Mouse (Mus musculus) ES-Bruce4 (cell line): Measurements from ENCODE around the gene Arhgap40. TPM values are rescaled to one million over a fixed set of nuclear protein-coding genes. Genes with fewer than 3 reads are reported as not detected.

ENCODE experiments used
- H3K27ac ChIP-seq: 2 replicates; pipeline ENCODE4 v1.5.1; 2012; ENCODE audit warnings: low read length, inconsistent platforms; ENCODE audit not compliant: insufficient read depth
- H3K27me3 ChIP-seq: 2 replicates; pipeline ENCODE4 v1.6.1; 2012; ENCODE audit warnings: mild to moderate bottlenecking, low read length, inconsistent platforms; ENCODE audit not compliant: control insufficient read depth, poor library complexity, insufficient read depth, severe bottlenecking
- H3K36me3 ChIP-seq: 2 replicates; pipeline ENCODE4 v1.6.1; 2012; ENCODE audit warnings: inconsistent platforms, mild to moderate bottlenecking, low read length, moderate library complexity; ENCODE audit not compliant: control insufficient read depth, poor library complexity, insufficient read depth, severe bottlenecking
- H3K4me1 ChIP-seq: one replicate; pipeline ENCODE4 v1.8.1; 2011; ENCODE audit warnings: low read length; ENCODE audit not compliant: control insufficient read depth, insufficient read depth
- H3K4me3 ChIP-seq: 2 replicates; pipeline ENCODE4 v1.5.1; 2011; ENCODE audit warnings: low read depth, mild to moderate bottlenecking, low read length
- H3K9ac ChIP-seq: 2 replicates; pipeline ENCODE4 v1.6.1; 2012; ENCODE audit warnings: low read depth, mild to moderate bottlenecking, inconsistent platforms; ENCODE audit not compliant: poor library complexity, severe bottlenecking
- H3K9me3 ChIP-seq: replicated peaks from 2 replicates; pipeline ENCODE4 v1.6.1; 2012; ENCODE audit warnings: mild to moderate bottlenecking, low read length, inconsistent platforms; ENCODE audit not compliant: control insufficient read depth, poor library complexity, insufficient read depth, severe bottlenecking
- CTCF ChIP-seq: IDR thresholded peaks from one replicate; pipeline ENCODE4 v1.8.1; 2011; ENCODE audit warnings: low read depth, low read length
- EP300 ChIP-seq: IDR thresholded peaks from 2 replicates; pipeline ENCODE4 v1.6.1; 2011; ENCODE audit warnings: low read depth, low read length; ENCODE audit not compliant: insufficient read depth
- POLR2A ChIP-seq: IDR thresholded peaks from one replicate; pipeline ENCODE4 v1.8.1; 2011; ENCODE audit warnings: low read length; ENCODE audit not compliant: insufficient read depth
- polyA plus RNA-seq: library from polyadenylated mRNA; stranded (reverse); fragments of >200 nt; gene quantifications from 2 replicates; pipeline ENCODE4 v1.2.4, GENCODE M21; 2011; ENCODE audit warnings: low read depth; ENCODE audit not compliant: missing spikeins, insufficient read depth, insufficient read length

The Arhgap40 gene
- polyA plus RNA-seq, 1 experiment = not detected

DNA sequence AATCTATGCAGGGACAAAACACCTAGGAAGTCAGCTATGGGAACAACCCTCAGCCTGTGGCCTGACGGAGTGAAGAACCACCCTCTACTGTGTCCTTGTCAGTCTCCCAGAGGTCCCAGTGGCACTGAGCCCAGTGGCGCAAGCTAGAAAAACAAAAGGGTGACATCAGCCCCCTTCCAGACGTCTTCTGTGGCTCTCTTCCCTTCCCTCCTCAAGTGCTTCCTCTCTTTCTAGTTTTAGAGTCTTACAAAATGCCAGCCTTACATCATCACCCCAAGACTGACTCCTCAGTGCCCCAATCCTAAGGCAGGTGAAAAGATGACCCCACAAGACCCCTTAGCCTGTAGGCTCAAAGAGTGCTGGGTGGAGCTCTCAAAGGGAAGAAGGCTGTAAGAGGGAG is 77.9 kb downstream of the Arhgap40 start:
- H3K9me3 ChIP-seq = no peaks in the 10 kb centered on the region
- H3K27me3 ChIP-seq = no peaks in the 10 kb centered on the region; the same call in 1 of the 2 replicates
- H3K4me1 ChIP-seq = no peaks in the 10 kb centered on the region
- H3K4me3 ChIP-seq = no peak overlapping the region
- H3K36me3 ChIP-seq = no peaks in the 10 kb centered on the region
- H3K27ac ChIP-seq = no peak overlapping the region
- no peak for TF ChIP-seq CTCF
- TF ChIP-seq EP300 = no peak
- no peak for TF ChIP-seq POLR2A
- no peak overlapping the region for H3K9ac ChIP-seq

DNA sequence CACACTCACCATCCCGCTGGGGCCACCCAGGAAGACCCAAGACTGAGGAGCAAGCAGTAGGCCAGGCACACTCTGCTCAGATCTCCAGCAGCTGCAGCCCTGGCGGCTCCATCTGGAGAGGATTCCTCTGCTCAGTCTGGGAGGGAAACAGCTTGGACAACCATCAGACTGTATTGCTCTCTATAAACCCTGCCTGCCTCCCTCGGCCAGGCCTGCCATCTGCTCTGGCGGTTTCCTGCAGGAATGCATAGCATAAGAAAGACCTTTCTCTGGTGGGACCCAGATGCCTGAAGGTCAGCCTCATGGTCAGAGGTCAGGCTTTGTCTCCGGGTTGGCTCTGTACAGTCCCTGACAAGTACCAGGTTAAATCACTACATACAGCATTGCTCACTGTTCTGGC is 78.7 kb downstream of the Arhgap40 start:
- H3K9me3 ChIP-seq = no peaks in the 10 kb centered on the region
- no peaks in the 10 kb centered on the region; the same call in 1 of the 2 replicates for H3K27me3 ChIP-seq
- no peak overlapping the region for H3K9ac ChIP-seq
- H3K4me1 ChIP-seq = no peaks in the 10 kb centered on the region
- no peak overlapping the region for H3K27ac ChIP-seq
- TF ChIP-seq EP300 = peak; percentile 59
- no peak for TF ChIP-seq CTCF
- H3K4me3 ChIP-seq = no peak overlapping the region
- no peaks in the 10 kb centered on the region for H3K36me3 ChIP-seq

DNA sequence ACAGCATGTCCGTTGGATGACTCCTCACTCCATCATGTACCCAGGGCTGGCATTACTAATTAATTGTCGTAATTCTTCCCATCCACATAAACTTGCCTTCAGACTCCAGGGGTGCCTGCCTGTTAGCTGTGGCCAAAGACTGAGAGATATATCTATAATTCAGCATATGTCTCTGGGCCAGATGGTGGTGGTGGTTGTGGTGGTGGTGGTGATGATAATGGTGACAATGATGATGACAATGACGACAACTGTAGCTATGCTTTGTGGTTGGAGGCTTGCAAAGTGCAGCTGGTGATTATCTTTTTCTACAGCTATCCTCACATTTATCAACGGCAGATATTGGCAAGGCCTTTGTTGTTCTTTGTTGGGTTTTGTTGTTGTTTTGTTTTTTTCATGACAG is 80.8 kb downstream of the Arhgap40 start:
- Histone ChIP-seq H3K9ac (no peak overlapping the region), H3K27me3 (no peaks in the 10 kb centered on the region), H3K4me3 (no peak overlapping the region), H3K9me3 (no peaks in the 10 kb centered on the region), H3K36me3 (no peaks in the 10 kb centered on the region), H3K4me1 (no peaks in the 10 kb centered on the region), H3K27ac (no peak overlapping the region)
- TF ChIP-seq POLR2A (no peak), CTCF (no peak), EP300 (no peak)

DNA sequence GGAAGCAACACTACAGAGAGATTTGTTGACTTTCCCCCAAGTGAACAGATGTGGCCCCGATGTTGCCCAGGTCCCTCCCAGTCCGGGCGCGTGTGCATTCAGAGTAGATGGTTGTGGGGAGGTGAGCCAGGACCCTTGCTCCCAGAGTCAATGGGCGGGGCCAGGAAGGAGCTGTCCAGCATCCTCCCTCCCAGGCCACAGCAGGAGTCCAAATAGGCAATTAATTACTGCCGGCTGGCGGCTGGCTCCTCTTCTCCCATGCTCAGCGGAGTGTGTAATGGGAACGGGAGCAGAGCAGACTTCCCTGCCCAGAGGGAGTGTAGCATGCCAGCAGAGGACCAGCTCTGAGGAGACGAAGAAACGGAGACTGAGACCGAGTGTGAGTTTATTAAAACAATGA is 82.5 kb downstream of the Arhgap40 start:
- no peaks in the 10 kb centered on the region for H3K36me3 ChIP-seq
- no peak overlapping the region for H3K4me3 ChIP-seq
- H3K9ac ChIP-seq = no peak overlapping the region
- no peak for TF ChIP-seq CTCF
- peak; percentile 50; the same call in 1 of the 2 replicates for TF ChIP-seq EP300
- H3K27me3 ChIP-seq = no peaks in the 10 kb centered on the region
- no peaks in the 10 kb centered on the region for H3K9me3 ChIP-seq
- no peak overlapping the region for H3K27ac ChIP-seq
- H3K4me1 ChIP-seq = no peaks in the 10 kb centered on the region

DNA sequence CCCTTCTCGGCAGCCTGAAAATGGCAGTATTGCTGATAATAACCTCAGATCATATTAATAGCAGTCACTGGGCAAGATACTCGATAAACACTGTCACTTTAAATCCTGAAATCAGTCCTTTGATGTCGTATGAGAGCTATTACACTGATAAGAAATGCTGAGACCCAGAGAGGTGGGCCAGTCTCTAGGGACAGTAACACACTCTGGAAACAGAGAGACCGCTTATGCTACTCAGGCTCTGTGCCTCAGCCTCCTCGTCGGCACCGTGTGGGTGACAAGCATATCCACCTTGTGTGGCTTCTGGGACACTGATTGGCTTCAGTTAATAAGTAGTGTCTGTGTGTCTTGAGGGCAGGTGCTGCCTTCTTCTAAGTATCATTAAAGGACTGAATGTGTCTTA is 83.0 kb downstream of the Arhgap40 start:
- no peaks in the 10 kb centered on the region for H3K4me1 ChIP-seq
- H3K36me3 ChIP-seq = no peaks in the 10 kb centered on the region
- no peaks in the 10 kb centered on the region for H3K9me3 ChIP-seq
- no peak for TF ChIP-seq POLR2A
- TF ChIP-seq CTCF = no peak
- no peak for TF ChIP-seq EP300
- H3K4me3 ChIP-seq = no peak overlapping the region
- no peak overlapping the region for H3K9ac ChIP-seq
- H3K27ac ChIP-seq = no peak overlapping the region
- no peaks in the 10 kb centered on the region for H3K27me3 ChIP-seq

DNA sequence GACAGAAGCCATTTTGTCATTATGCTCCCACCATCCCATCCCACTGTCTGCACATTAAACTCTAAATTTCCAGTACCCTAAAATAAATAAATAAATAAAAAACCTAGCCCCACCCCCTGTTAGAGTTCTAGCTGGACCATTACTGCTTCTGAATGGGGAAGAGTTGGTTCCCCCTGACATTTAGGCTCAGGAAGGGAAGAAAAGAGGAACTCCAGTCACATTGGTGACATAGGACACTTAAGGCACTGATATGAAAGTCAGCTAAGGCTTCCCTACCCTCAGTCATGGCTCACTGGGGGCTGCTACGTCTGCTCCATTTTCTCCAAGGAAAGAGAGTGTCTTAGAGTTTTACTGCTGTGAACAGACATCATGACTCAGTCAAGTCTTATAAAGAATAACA is 84.2 kb downstream of the Arhgap40 start:
- no peaks in the 10 kb centered on the region for H3K27me3 ChIP-seq
- H3K36me3 ChIP-seq = no peaks in the 10 kb centered on the region
- H3K9ac ChIP-seq = no peak overlapping the region
- no peak overlapping the region for H3K4me3 ChIP-seq
- H3K4me1 ChIP-seq = no peaks in the 10 kb centered on the region
- TF ChIP-seq EP300 (no peak), POLR2A (no peak), CTCF (no peak)
- no peak overlapping the region for H3K27ac ChIP-seq
- no peaks in the 10 kb centered on the region for H3K9me3 ChIP-seq

Other genes starting within 250 kb of the Arhgap40 start
- gene Lbp, start 206.3 kb upstream of the Arhgap40 start, polyA plus RNA-seq = 0.43 and 0.46 TPM in 2 replicates
- gene Snhg11, start 137.2 kb upstream of the Arhgap40 start, polyA plus RNA-seq = 39.8 and 41.0 TPM in 2 replicates
- gene Ralgapb, start 102.9 kb upstream of the Arhgap40 start, polyA plus RNA-seq = 54.6 and 57.7 TPM in 2 replicates
- gene Adig, start 10.2 kb upstream of the Arhgap40 start, polyA plus RNA-seq = not detected in 2 replicates
- not detected in 2 replicates for gene Slc32a1, start 98.0 kb downstream of the Arhgap40 start, polyA plus RNA-seq
- gene Actr5, start 112.1 kb downstream of the Arhgap40 start, polyA plus RNA-seq = 12.5 and 12.8 TPM in 2 replicates
- gene Ppp1r16b, start 152.6 kb downstream of the Arhgap40 start, polyA plus RNA-seq = 3.2 and 3.7 TPM in 2 replicates